Mouse (Mus musculus): ENCODE measurements around the gene Rhoh. TPM values are rescaled to one million over a fixed set of nuclear protein-coding genes. Genes with fewer than 3 reads are reported as not detected.

The Rhoh gene
- polyA plus RNA-seq (2015; fragmentation: Nextera tagmentation; extraction: Ambion mirVana), result 0.94 and 1.3 TPM in 2 replicates

DNA sequence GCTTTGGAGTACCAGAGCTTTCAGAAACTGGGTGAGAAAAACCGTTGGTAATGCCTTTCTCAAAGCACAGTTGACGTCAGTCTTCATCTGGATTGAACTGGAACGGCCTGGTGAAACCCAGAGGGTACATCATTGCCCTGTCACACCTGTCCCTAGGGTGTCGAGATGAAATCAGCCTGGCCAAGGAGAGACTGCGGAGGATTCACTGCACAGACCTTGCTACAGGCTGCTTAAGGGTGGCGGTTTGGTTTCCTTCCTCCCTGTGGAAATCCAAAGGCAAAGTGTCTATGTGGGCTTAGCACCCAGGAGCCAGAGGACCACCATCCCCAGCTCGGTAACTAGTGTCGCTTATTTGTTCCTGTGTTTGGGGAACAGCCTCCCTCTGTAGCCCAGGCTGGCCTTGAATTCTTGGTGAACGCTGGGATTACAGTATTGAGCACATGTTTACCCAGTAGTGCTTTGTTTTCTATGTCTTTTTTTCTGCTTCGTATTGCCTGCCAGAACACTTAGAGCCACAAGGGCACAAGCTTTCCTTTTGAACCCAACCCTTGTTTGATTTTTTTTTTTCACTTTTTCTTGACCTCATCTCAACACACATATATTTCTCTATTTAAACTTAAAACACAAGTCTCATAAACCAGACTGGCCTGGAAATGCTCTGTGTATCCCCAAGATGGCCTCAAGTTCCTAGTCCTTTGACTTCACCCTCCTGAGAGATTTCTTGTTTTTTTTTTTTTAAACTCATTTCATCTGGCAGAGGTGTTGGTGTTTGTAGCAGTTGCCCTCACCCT is at the start of gene Rhoh:
TSS of gene Rhoh (plus strand) at position 60 of the 791 bp plus-strand sequence.
- Histone ChIP-seq H3K9ac (ENCODE audit: low read depth, low read length) (no peak within 1 kb of the TSS), H3K4me2 (ENCODE audit: low read depth, low read length) (no peak within 1 kb of the TSS), H3K27me3 (replicated peaks; ENCODE audit: control insufficient read depth, insufficient read depth, low read length) (no peaks in the 10 kb centered on the region), H3K36me3 (ENCODE audit: control insufficient read depth, insufficient read depth, low read length) (no peaks in the 10 kb centered on the region), H3K9me3 (ENCODE audit: control insufficient read depth, low read length) (no peaks in the 10 kb centered on the region), H3K4me1 (ENCODE audit: control insufficient read depth, insufficient read depth, low read length) (peaks cover 2% of the 10 kb centered on the region; the same call in 1 of the 2 replicates), H3K4me3 (ENCODE audit: low read length) (no peak within 1 kb of the TSS), H3K27ac (ENCODE audit: low read length) (no peak within 1 kb of the TSS)
- 84% methylated on average over 10 of the region's 10 CpGs for WGBS
- no peak for ATAC-seq

DNA sequence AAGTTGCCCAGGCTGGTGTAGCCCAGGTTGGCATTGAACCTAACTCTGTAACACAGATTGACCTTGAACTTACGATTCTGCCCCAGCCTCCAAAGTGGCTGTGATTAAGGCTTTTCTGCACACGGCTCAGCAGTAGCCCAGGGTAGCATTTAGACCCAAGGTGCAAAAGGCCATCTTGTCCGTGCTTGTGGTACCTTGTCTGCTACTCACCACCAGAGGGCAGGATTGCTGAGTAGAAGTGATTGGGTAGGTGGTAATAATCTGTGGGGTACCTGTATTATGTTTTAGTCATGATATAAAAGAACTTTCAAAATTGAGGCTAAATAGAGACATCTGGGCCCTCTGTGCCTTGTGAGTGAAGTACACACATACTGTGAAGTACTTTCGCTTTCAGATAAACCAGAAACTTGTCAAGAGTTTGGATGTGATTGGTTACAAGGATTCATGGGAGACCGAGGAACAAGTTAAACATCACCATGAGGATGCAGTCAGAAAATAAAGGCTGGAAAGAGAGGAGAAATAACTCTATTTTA is 37.3 kb upstream of the Rhoh start:
- ATAC-seq, result no peak
- no peak overlapping the region for H3K4me2 ChIP-seq (ENCODE audit: low read depth, low read length)
- H3K27me3 ChIP-seq (replicated peaks; ENCODE audit: control insufficient read depth, insufficient read depth, low read length), result no peaks in the 10 kb centered on the region
- H3K27ac ChIP-seq (ENCODE audit: low read length), result no peak overlapping the region
- no peaks in the 10 kb centered on the region for H3K4me1 ChIP-seq (ENCODE audit: control insufficient read depth, insufficient read depth, low read length)
- no peaks in the 10 kb centered on the region for H3K9me3 ChIP-seq (ENCODE audit: control insufficient read depth, low read length)
- 68% methylated on average over 5 of the region's 5 CpGs for WGBS
- H3K9ac ChIP-seq (ENCODE audit: low read depth, low read length), result no peak overlapping the region
- no peak overlapping the region for H3K4me3 ChIP-seq (ENCODE audit: low read length)
- peaks cover 3% of the 10 kb centered on the region; the same call in 1 of the 2 replicates for H3K36me3 ChIP-seq (ENCODE audit: control insufficient read depth, insufficient read depth, low read length)

DNA sequence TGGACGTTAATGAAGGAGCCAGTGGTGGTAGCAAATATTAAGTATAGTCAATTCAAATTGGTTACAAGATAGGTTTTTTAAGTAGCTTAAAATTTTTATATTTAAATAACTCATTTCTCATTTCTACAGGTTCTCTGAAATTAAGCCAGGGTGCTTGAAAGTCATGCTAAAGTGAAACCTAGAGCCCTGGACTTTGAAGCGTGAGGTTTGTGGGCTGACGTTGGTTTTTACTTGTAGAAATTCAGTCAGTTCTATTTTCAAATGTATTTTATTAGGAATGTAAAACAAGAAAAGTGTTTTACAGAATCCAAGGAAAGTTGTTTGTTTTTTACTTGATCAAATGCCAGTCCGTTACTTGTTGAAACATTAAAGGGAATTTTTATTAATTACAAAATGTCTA is 34.5 kb upstream of the Rhoh start:
- Histone ChIP-seq H3K27ac (ENCODE audit: low read length) (no peak overlapping the region), H3K27me3 (replicated peaks; ENCODE audit: control insufficient read depth, insufficient read depth, low read length) (no peaks in the 10 kb centered on the region), H3K4me2 (ENCODE audit: low read depth, low read length) (no peak overlapping the region), H3K4me3 (ENCODE audit: low read length) (no peak overlapping the region), H3K36me3 (ENCODE audit: control insufficient read depth, insufficient read depth, low read length) (no peaks in the 10 kb centered on the region), H3K9me3 (ENCODE audit: control insufficient read depth, low read length) (no peaks in the 10 kb centered on the region), H3K4me1 (ENCODE audit: control insufficient read depth, insufficient read depth, low read length) (no peaks in the 10 kb centered on the region), H3K9ac (ENCODE audit: low read depth, low read length) (no peak overlapping the region)
- 95% methylated on average over 4 of the region's 4 CpGs for WGBS
- ATAC-seq, result no peak

DNA sequence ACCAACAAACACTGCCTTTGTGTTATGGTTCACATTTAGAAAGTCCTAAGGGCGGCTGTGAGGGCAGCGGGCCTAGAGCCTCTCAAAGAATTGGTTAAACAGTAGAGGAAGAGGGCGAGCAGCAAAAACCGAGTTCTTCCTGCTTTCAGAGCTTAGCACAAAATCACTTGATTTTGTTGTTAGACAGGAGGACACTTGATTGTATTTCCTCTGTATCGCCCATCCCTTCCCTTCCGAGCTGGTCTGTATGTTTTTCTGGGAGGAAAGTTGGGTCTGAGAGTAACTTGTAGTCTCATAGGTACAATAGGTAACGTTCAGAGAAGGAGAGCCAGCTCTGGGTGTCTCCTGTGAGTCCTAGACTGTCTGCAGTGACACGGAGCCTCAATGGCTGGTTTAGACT is 33.9 kb upstream of the Rhoh start:
- Histone ChIP-seq H3K4me2 (ENCODE audit: low read depth, low read length) (no peak overlapping the region), H3K27ac (ENCODE audit: low read length) (no peak overlapping the region), H3K27me3 (replicated peaks; ENCODE audit: control insufficient read depth, insufficient read depth, low read length) (no peaks in the 10 kb centered on the region), H3K36me3 (ENCODE audit: control insufficient read depth, insufficient read depth, low read length) (0 out of 2 replicates have a peak, but pooled peaks cover 2% of the 10 kb centered on the region), H3K9ac (ENCODE audit: low read depth, low read length) (no peak overlapping the region), H3K4me3 (ENCODE audit: low read length) (no peak overlapping the region), H3K4me1 (ENCODE audit: control insufficient read depth, insufficient read depth, low read length) (no peaks in the 10 kb centered on the region), H3K9me3 (ENCODE audit: control insufficient read depth, low read length) (no peaks in the 10 kb centered on the region)
- WGBS, result 91% methylated on average over 8 of the region's 8 CpGs
- ATAC-seq, result no peak

DNA sequence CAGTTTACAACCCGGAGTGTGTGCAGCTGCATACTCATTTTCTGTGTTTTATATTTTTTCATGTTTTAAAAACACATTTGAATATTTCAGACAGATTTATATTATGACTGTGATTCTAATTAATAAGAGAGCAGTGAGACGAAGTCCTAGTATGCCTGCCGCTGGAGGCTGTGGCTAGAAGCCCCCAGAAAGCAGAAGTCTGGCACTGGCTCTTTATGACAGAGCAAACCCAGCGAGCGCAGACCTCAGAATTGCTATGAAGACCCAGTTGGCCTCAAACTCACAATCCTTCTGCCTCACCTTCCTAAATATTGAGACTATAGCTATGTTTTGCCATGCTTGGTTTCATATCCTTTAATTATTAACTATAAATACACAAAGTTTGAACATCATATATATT is 32.8 kb upstream of the Rhoh start:
- Histone ChIP-seq H3K9ac (ENCODE audit: low read depth, low read length) (no peak overlapping the region), H3K4me3 (ENCODE audit: low read length) (no peak overlapping the region), H3K27me3 (replicated peaks; ENCODE audit: control insufficient read depth, insufficient read depth, low read length) (no peaks in the 10 kb centered on the region), H3K36me3 (ENCODE audit: control insufficient read depth, insufficient read depth, low read length) (0 out of 2 replicates have a peak, but pooled peaks cover 3% of the 10 kb centered on the region), H3K4me1 (ENCODE audit: control insufficient read depth, insufficient read depth, low read length) (no peaks in the 10 kb centered on the region), H3K9me3 (ENCODE audit: control insufficient read depth, low read length) (no peaks in the 10 kb centered on the region), H3K27ac (ENCODE audit: low read length) (no peak overlapping the region), H3K4me2 (ENCODE audit: low read depth, low read length) (no peak overlapping the region)
- 85% methylated on average over 5 of the region's 5 CpGs for WGBS
- ATAC-seq, result no peak

DNA sequence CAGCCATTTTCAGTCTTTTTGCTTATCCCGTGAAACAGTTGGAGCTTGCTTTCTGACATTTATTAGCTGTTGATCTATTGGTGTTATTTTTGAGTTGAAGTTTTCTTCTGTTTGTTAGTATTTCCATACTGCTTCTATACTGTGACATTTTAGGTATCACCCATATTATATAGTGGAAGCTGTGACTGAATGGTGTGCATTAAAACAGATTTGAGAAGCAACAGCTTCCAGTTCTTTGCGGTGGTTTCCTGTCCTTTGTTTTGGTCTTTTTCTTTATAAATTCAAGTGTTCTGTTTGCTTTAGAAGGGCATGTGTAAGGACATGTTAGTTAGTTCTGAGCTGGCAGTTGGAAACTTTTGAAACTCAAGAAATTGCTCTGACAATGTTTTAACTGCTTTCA is 32.0 kb upstream of the Rhoh start:
- Histone ChIP-seq H3K9ac (ENCODE audit: low read depth, low read length) (no peak overlapping the region), H3K9me3 (ENCODE audit: control insufficient read depth, low read length) (no peaks in the 10 kb centered on the region), H3K4me2 (ENCODE audit: low read depth, low read length) (no peak overlapping the region), H3K36me3 (ENCODE audit: control insufficient read depth, insufficient read depth, low read length) (0 out of 2 replicates have a peak, but pooled peaks cover 3% of the 10 kb centered on the region), H3K27ac (ENCODE audit: low read length) (no peak overlapping the region), H3K27me3 (replicated peaks; ENCODE audit: control insufficient read depth, insufficient read depth, low read length) (no peaks in the 10 kb centered on the region), H3K4me1 (ENCODE audit: control insufficient read depth, insufficient read depth, low read length) (no peaks in the 10 kb centered on the region), H3K4me3 (ENCODE audit: low read length) (no peak overlapping the region)
- no peak for ATAC-seq
- WGBS, result 59% methylated on average over 2 of the region's 2 CpGs

DNA sequence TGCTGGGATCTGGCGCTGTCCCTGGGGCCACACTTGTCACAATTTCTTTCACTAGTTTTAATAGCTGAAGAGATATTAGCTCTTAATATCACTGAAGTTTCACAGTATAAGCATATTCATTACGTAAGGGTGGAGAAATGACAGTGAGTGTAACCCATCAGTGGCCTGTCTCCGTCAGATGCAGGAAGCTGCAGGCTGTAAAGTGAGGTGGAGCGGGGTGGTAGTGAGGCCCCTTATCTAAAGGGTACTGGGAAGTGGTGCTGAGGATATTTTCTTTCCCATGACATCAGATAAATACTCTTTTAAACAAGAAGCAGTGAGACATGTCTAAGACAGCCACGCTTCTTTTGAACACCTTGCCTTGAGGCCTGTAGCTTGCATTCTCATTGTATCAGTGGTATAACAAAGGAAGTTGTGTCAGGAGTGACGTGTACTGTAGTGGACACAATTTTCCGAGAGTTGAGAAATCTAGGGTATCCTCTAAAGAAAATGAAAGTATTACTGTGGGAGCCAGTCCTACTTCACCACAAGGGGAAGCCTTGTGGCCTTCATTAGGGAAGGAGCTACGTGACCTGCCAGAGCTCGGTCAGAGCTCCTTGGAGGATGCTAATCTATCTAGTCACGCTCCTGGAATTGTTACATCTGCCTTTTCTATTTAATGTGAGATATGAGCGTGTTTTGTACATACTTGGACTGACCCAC is 28.9 kb upstream of the Rhoh start:
- 0 out of 2 replicates have a peak, but pooled peaks cover 3% of the 10 kb centered on the region for H3K36me3 ChIP-seq (ENCODE audit: control insufficient read depth, insufficient read depth, low read length)
- no peaks in the 10 kb centered on the region for H3K27me3 ChIP-seq (replicated peaks; ENCODE audit: control insufficient read depth, insufficient read depth, low read length)
- 85% methylated on average over 11 of the region's 11 CpGs for WGBS
- H3K9ac ChIP-seq (ENCODE audit: low read depth, low read length), result no peak overlapping the region
- no peaks in the 10 kb centered on the region for H3K4me1 ChIP-seq (ENCODE audit: control insufficient read depth, insufficient read depth, low read length)
- no peak for ATAC-seq
- H3K9me3 ChIP-seq (ENCODE audit: control insufficient read depth, low read length), result no peaks in the 10 kb centered on the region
- no peak overlapping the region for H3K4me3 ChIP-seq (ENCODE audit: low read length)
- no peak overlapping the region for H3K27ac ChIP-seq (ENCODE audit: low read length)
- no peak overlapping the region for H3K4me2 ChIP-seq (ENCODE audit: low read depth, low read length)

DNA sequence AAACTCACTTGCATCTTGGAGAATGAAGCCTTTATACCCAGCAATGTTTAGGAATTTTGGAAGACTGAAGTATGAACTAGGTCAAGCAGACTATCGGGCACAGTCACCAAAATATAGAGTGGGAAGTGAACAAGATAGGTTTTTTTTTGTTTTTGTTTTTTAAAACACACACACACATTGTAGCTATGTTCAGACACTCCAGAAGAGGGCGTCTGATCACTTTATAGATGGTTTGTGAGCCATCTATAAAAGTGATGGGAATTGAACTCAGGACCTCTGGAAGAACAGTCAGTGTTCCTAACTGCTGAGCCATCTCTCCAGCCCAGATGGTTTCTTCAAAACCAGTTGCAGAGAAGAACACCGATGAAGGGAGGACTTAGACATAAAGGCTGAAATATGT is 27.9 kb upstream of the Rhoh start:
- H3K4me1 ChIP-seq (ENCODE audit: control insufficient read depth, insufficient read depth, low read length), result no peaks in the 10 kb centered on the region
- no peaks in the 10 kb centered on the region for H3K27me3 ChIP-seq (replicated peaks; ENCODE audit: control insufficient read depth, insufficient read depth, low read length)
- H3K36me3 ChIP-seq (ENCODE audit: control insufficient read depth, insufficient read depth, low read length), result 0 out of 2 replicates have a peak, but pooled peaks cover 3% of the 10 kb centered on the region
- no peaks in the 10 kb centered on the region for H3K9me3 ChIP-seq (ENCODE audit: control insufficient read depth, low read length)
- no peak overlapping the region for H3K4me2 ChIP-seq (ENCODE audit: low read depth, low read length)
- 85% methylated on average over 3 of the region's 3 CpGs for WGBS
- no peak overlapping the region for H3K27ac ChIP-seq (ENCODE audit: low read length)
- no peak overlapping the region for H3K4me3 ChIP-seq (ENCODE audit: low read length)
- ATAC-seq, result no peak
- H3K9ac ChIP-seq (ENCODE audit: low read depth, low read length), result no peak overlapping the region

DNA sequence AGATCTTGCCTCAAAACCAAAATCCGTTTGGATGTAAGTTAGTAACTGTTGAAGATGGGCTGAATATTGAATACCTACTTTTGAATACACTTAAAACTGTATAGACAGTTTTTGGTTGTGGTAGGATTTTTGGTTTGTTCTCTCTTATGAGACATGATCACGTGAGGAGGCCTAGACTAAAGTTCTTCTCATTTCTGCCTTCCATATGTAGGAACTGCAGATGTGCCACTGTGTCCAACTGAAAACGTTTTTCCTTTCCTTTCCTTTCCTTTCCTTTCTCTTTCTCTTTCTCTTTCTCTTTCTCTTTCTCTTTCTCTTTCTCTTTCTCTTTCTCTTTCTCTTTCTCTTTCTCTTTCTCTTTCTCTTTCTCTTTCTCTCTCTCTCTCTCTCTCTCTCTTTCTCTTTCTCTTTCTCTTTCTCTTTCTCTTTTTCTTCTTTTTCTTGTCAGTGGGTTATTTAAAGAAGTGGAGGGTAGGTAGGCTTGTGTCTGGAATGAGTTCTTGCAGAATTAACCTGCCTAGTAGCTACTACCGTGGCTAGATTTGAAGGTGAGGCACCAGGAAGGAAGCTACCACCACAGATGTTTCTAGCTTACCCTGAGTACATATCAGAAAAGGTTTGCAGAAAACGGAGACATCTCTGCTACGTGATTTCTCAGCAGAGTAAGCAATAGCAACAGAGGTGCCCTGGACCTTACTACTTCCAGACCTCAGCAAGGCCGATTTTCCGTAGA is 27.1 kb upstream of the Rhoh start:
- no peak overlapping the region for H3K4me3 ChIP-seq (ENCODE audit: low read length)
- H3K27ac ChIP-seq (ENCODE audit: low read length), result no peak overlapping the region
- no peak overlapping the region for H3K9ac ChIP-seq (ENCODE audit: low read depth, low read length)
- H3K4me1 ChIP-seq (ENCODE audit: control insufficient read depth, insufficient read depth, low read length), result no peaks in the 10 kb centered on the region
- H3K36me3 ChIP-seq (ENCODE audit: control insufficient read depth, insufficient read depth, low read length), result 0 out of 2 replicates have a peak, but pooled peaks cover 3% of the 10 kb centered on the region
- 90% methylated on average over 8 of the region's 8 CpGs for WGBS
- ATAC-seq, result no peak
- H3K4me2 ChIP-seq (ENCODE audit: low read depth, low read length), result no peak overlapping the region
- no peaks in the 10 kb centered on the region for H3K9me3 ChIP-seq (ENCODE audit: control insufficient read depth, low read length)
- H3K27me3 ChIP-seq (replicated peaks; ENCODE audit: control insufficient read depth, insufficient read depth, low read length), result no peaks in the 10 kb centered on the region
